Mouse (Mus musculus) embryo, embryonic 9.5 days (tissue): Measurements from ENCODE around the gene Gm9945.

Experiments used
- DNase-seq: peaks from one replicate; pipeline ENCODE4 v3.0.0-alpha.2; 2017; ENCODE audit errors: extremely low spot score

The Gm9945 gene

GRCm38 (mm10) chr11:53461727-53462126, 18.2 kb upstream of the Gm9945 start:
- DNase-seq, result no peak

GRCm38 (mm10) chr11:53463551-53464424, 16.2 kb upstream of the Gm9945 start:
- DNase-seq, result peak; percentile 52

- peak; percentile 85 for DNase-seq
These were observed 13.6 kb upstream of the Gm9945 start for GRCm38 (mm10) chr11:53466231-53466971.

- DNase-seq, result peak; percentile 39
These were observed 10.5 kb upstream of the Gm9945 start for GRCm38 (mm10) chr11:53469294-53469967.

- peak; percentile 88 for DNase-seq
These were observed 9.8 kb upstream of the Gm9945 start, which contains the start of gene Gm9837 for GRCm38 (mm10) chr11:53469968-53470695. TSS of gene Gm9837 (minus strand) at chr11:53470479.

GRCm38 (mm10) chr11:53472709-53473108, 7.3 kb upstream of the Gm9945 start:
- DNase-seq, result no peak

GRCm38 (mm10) chr11:53475620-53476019, 4.3 kb upstream of the Gm9945 start:
- no peak for DNase-seq

- no peak for DNase-seq
These were observed 2.1 kb upstream of the Gm9945 start for GRCm38 (mm10) chr11:53477833-53478232.

GRCm38 (mm10) chr11:53478383-53479170, 1.4 kb upstream of the Gm9945 start:
- peak; percentile 56 for DNase-seq

GRCm38 (mm10) chr11:53479171-53479782, 689 bp upstream of the Gm9945 start:
- no peak for DNase-seq

- DNase-seq, result no peak
These were observed 1.2 kb downstream of the Gm9945 start for GRCm38 (mm10) chr11:53481088-53481730.

- DNase-seq, result no peak
These were observed 3.4 kb downstream of the Gm9945 start for GRCm38 (mm10) chr11:53483159-53483891.

- DNase-seq, result no peak
These were observed 5.8 kb downstream of the Gm9945 start for GRCm38 (mm10) chr11:53485719-53486118.

- DNase-seq, result no peak
These were observed 6.4 kb downstream of the Gm9945 start for GRCm38 (mm10) chr11:53486351-53486750.

- DNase-seq, result no peak
These were observed 7.0 kb downstream of the Gm9945 start for GRCm38 (mm10) chr11:53486822-53487594.

GRCm38 (mm10) chr11:53489007-53489406, 9.0 kb downstream of the Gm9945 start:
- no peak for DNase-seq

- DNase-seq, result no peak
These were observed 9.5 kb downstream of the Gm9945 start for GRCm38 (mm10) chr11:53489421-53489820.

- peak; percentile 46 for DNase-seq
These were observed 12.0 kb downstream of the Gm9945 start for GRCm38 (mm10) chr11:53491954-53492401.
